ENCODE assay signal across 8 mouse cellular contexts in the genomic region with DNA sequence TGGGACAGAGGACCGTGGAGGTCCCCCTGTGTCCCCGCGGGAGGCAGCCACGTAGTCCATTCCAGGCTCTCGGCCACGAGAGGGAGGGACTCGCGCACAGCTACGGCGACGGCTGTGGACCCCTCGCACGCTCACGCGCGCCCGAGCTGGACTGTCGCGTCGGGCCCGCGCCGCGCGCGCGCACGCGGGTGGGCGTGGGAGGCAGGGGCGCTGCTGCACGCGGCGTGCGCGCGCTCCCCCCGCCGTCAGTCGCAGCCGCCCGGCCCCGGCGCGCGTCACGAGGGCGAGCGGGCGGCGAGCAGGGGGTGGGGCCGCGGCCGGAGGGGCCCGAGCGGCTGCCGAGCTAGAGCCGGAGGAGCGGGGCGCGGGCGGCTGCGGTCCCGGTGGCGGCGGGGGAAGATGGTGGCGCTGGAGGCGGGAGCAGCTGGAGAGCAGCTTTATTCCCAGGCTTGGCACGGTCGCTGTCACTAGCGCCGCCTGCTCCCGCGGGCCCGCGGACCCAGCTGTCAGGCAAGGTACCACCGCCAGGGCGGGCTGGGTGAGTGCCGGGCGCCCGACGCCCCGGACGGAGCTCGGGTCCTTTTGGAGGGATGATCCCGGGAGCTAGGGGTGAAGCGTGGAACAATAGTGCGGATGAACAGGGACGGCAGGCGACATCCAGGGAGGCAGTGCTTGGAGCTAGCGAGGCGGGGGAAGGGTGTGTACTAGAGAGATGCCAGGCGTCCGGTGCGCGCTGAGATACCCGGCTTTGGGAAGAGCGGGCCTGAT. TPM values are rescaled to one million over a fixed set of nuclear protein-coding genes. Genes with fewer than 3 reads are reported as not detected.
DNase-seq lines count a peak whose midpoint lies in the region; ATAC-seq and TF ChIP-seq lines count a peak whose summit lies in the region.

A gene (plus strand): TSS at position 334 of the 768 bp plus-strand sequence.

- peaks cover 27% of the 10 kb centered on the region for H3K27me3 ChIP-seq in embryonic facial prominence, embryonic 14.5 days (replicated peaks; ENCODE audit: control insufficient read depth, insufficient read depth, low read length)
- H3K27me3 ChIP-seq in heart, embryonic 16.5 days (ENCODE audit: control insufficient read depth, insufficient read depth, low read length): peaks cover 12% of the 10 kb centered on the region
- H3K27me3 ChIP-seq in liver, embryonic 14.5 days (ENCODE audit: control insufficient read depth, insufficient read depth, low read length): peaks cover 34% of the 10 kb centered on the region
- H3K27me3 ChIP-seq in stomach, embryonic 14.5 days (ENCODE audit: control insufficient read depth, insufficient read depth, low read length): 0 out of 2 replicates have a peak, but pooled peaks cover 10% of the 10 kb centered on the region

- no peaks in the 10 kb centered on the region for H3K4me1 ChIP-seq in embryonic facial prominence, embryonic 14.5 days (ENCODE audit: control insufficient read depth, insufficient read depth, low read length)
- H3K4me1 ChIP-seq in heart, embryonic 16.5 days (ENCODE audit: control insufficient read depth, insufficient read depth, low read length): peaks cover 5% of the 10 kb centered on the region; the same call in 1 of the 2 replicates
- H3K4me1 ChIP-seq in liver, embryonic 14.5 days (replicated peaks; ENCODE audit: control insufficient read depth in 2 of 2, insufficient read depth in 2 of 2, low read length in 1 of 2): no peaks in the 10 kb centered on the region
- H3K4me1 ChIP-seq in stomach, embryonic 14.5 days (ENCODE audit: control insufficient read depth, insufficient read depth, low read length): peaks cover 5% of the 10 kb centered on the region; the same call in 1 of the 2 replicates

- no peaks in the 10 kb centered on the region for H3K9me3 ChIP-seq in embryonic facial prominence, embryonic 14.5 days (ENCODE audit: control insufficient read depth, low read length)
- H3K9me3 ChIP-seq in heart, embryonic 16.5 days (replicated peaks; ENCODE audit: control insufficient read depth, low read length): peaks cover 3% of the 10 kb centered on the region; the same call in 1 of the 2 replicates
- H3K9me3 ChIP-seq in liver, embryonic 14.5 days (ENCODE audit: control insufficient read depth, low read length): no peaks in the 10 kb centered on the region
- H3K9me3 ChIP-seq in stomach, embryonic 14.5 days (ENCODE audit: control insufficient read depth, low read depth, low read length): no peaks in the 10 kb centered on the region

- peak within 1 kb of the TSS; percentile 91 for H3K27ac ChIP-seq in embryonic facial prominence, embryonic 14.5 days (replicated peaks; ENCODE audit: low read depth, low read length)
- H3K27ac ChIP-seq in heart, embryonic 16.5 days (ENCODE audit: low read length): peak within 1 kb of the TSS; percentile 34
- H3K27ac ChIP-seq in liver, embryonic 14.5 days: no peak within 1 kb of the TSS
- peak within 1 kb of the TSS; percentile 74; the same call in 1 of the 2 replicates for H3K27ac ChIP-seq in stomach, embryonic 14.5 days (ENCODE audit: low read length)

- peak within 1 kb of the TSS; percentile 84 for H3K9ac ChIP-seq in embryonic facial prominence, embryonic 14.5 days (ENCODE audit: low read depth, low read length)
- H3K9ac ChIP-seq in heart, embryonic 16.5 days (ENCODE audit: low read length): peak within 1 kb of the TSS; percentile 70
- H3K9ac ChIP-seq in liver, embryonic 14.5 days (replicated peaks): 0 out of 2 replicates have a peak within 1 kb of the TSS, but pooled peaks have one; percentile 31
- peak within 1 kb of the TSS; percentile 47 for H3K9ac ChIP-seq in stomach, embryonic 14.5 days (replicated peaks; ENCODE audit: low read depth, low read length)

- under 1% methylated on average over 26 of the region's 98 CpGs for WGBS in embryonic facial prominence, embryonic 14.5 days
- under 1% methylated on average over 60 of the region's 98 CpGs for WGBS in heart, embryonic 16.5 days
- under 1% methylated on average over 97 of the region's 98 CpGs for WGBS in liver, embryonic 14.5 days (ENCODE audit: insufficient replicate concordance)
- under 1% methylated on average over 82 of the region's 98 CpGs for WGBS in stomach, embryonic 14.5 days

- DNase-seq in 3134 (ENCODE audit: extremely low read depth, insufficient read length, low spot score): peak; percentile 41
- peak; percentile 65 to 72 for DNase-seq in adrenal gland, adult 18-20 months (ENCODE audit: low spot score in 2 of 2)
- peak; percentile 87 for DNase-seq in embryonic facial prominence, embryonic 14.5 days (ENCODE audit: low spot score)
- peak; percentile 81 to 89 for DNase-seq in kidney, postnatal 4 days
- DNase-seq in liver, embryonic 14.5 days (ENCODE audit: low read depth in 3 of 3, low spot score in 3 of 3): no peak
- peak; percentile 11 to 26 for DNase-seq in natural killer cell, adult 2 months (ENCODE audit: low spot score in 2 of 2)

- H3K4me2 ChIP-seq in embryonic facial prominence, embryonic 14.5 days (ENCODE audit: low read depth, low read length): peak within 1 kb of the TSS; percentile 88
- peak within 1 kb of the TSS; percentile 73 for H3K4me2 ChIP-seq in heart, embryonic 16.5 days (ENCODE audit: low read depth, low read length)
- H3K4me2 ChIP-seq in liver, embryonic 14.5 days (ENCODE audit: low read depth): peak within 1 kb of the TSS; percentile 82
- peak within 1 kb of the TSS; percentile 83 for H3K4me2 ChIP-seq in stomach, embryonic 14.5 days (replicated peaks; ENCODE audit: low read depth, low read length)

- TF ChIP-seq EP300 in liver, embryonic 14.5 days (IDR thresholded peaks at IDR 0.05; ENCODE audit: low read depth): no peak

- no peaks in the 10 kb centered on the region for H3K36me3 ChIP-seq in embryonic facial prominence, embryonic 14.5 days (ENCODE audit: control insufficient read depth, insufficient read depth, low read length)
- H3K36me3 ChIP-seq in heart, embryonic 16.5 days (ENCODE audit: control insufficient read depth, insufficient read depth): no peaks in the 10 kb centered on the region
- H3K36me3 ChIP-seq in liver, embryonic 14.5 days (replicated peaks; ENCODE audit: control insufficient read depth, insufficient read depth, low read depth): no peaks in the 10 kb centered on the region
- H3K36me3 ChIP-seq in stomach, embryonic 14.5 days (ENCODE audit: control insufficient read depth, insufficient read depth, low read length): no peaks in the 10 kb centered on the region

- peak; percentile 83 for ATAC-seq in embryonic facial prominence, embryonic 14.5 days (ENCODE audit: low read depth)
- ATAC-seq in heart, embryonic 16.5 days (replicated peaks; ENCODE audit: extremely low read depth, insufficient read depth, low FRiP score): peak; percentile 85
- peak; percentile 71 for ATAC-seq in liver, embryonic 14.5 days (ENCODE audit: insufficient read depth)
- ATAC-seq in stomach, embryonic 14.5 days (ENCODE audit: insufficient number of reproducible peaks, insufficient read depth, low FRiP score, low read depth): peak; percentile 79

- 0 out of 2 replicates have a peak, but pooled peaks have one; percentile 8 for TF ChIP-seq CTCF in liver, embryonic 14.5 days (IDR thresholded peaks at IDR 0.05; ENCODE audit: low read depth)

- peak within 1 kb of the TSS; percentile 73 for H3K4me3 ChIP-seq in embryonic facial prominence, embryonic 14.5 days (ENCODE audit: low read depth, low read length)
- H3K4me3 ChIP-seq in heart, embryonic 16.5 days (ENCODE audit: low read length): peak within 1 kb of the TSS; percentile 63
- peak within 1 kb of the TSS; percentile 59 to 63 for H3K4me3 ChIP-seq in liver, embryonic 14.5 days (ENCODE audit: insufficient read depth in 1 of 2, low read depth in 2 of 2, low read length in 2 of 2)
- peak within 1 kb of the TSS; percentile 67 for H3K4me3 ChIP-seq in stomach, embryonic 14.5 days (ENCODE audit: low read depth, low read length)

RNA-seq across cellular contexts. Expression of the gene that starts here (rescaled TPM):
- total RNA-seq in adrenal gland, adult 18-20 months (2021): 1 to 10 TPM; 3.4 to 5.1 TPM
- polyA plus RNA-seq in embryonic facial prominence, embryonic 14.5 days (2014; fragmentation: Nextera tagmentation; extraction: Ambion mirVana): 1.7 and 1.9 TPM in 2 replicates
- 0.30 and 0.37 TPM in 2 replicates for polyA plus RNA-seq in heart, embryonic 16.5 days (2015; fragmentation: Nextera tagmentation; extraction: Ambion mirVana)
- 0.07 and 0.11 TPM in 2 replicates for polyA plus RNA-seq in liver, embryonic 14.5 days (2012; rRNA removed)
- polyA plus RNA-seq in liver, embryonic 14.5 days (2014; fragmentation: Nextera tagmentation; extraction: Ambion mirVana): 0.04 and 0.09 TPM in 2 replicates
- polyA plus RNA-seq in stomach, embryonic 14.5 days (2014; fragmentation: Nextera tagmentation; extraction: Ambion mirVana): 0.75 and 0.86 TPM in 2 replicates

Comparison
In these comparisons a context has a peak if more than half of its experiments do, and no peak if none do; other contexts are left out.
1. Peak in ATAC-seq, H3K4me3 ChIP-seq, H3K27ac ChIP-seq, H3K9ac ChIP-seq and H3K4me2 ChIP-seq in heart, embryonic 16.5 days; RNA of the gene not detected or under 1 TPM.
2. Peak in ATAC-seq, H3K4me3 ChIP-seq, H3K9ac ChIP-seq and H3K4me2 ChIP-seq in liver, embryonic 14.5 days; RNA of the gene not detected or under 1 TPM.
3. Peak in ATAC-seq, H3K4me3 ChIP-seq, H3K27ac ChIP-seq, H3K9ac ChIP-seq and H3K4me2 ChIP-seq in stomach, embryonic 14.5 days; RNA of the gene not detected or under 1 TPM.
4. DNase-seq: peak in 3134 (single experiment), adrenal gland, adult 18-20 months (2 of 2), embryonic facial prominence, embryonic 14.5 days (single experiment), kidney, postnatal 4 days (2 of 2) and natural killer cell, adult 2 months (2 of 2); none in liver, embryonic 14.5 days (0 of 3).
5. H3K9ac ChIP-seq: peak in every context shown above with its lines; median percentile 84 in embryonic facial prominence, embryonic 14.5 days; 70 in heart, embryonic 16.5 days; 47 in stomach, embryonic 14.5 days; 31 in liver, embryonic 14.5 days.
6. Peak in every context shown above with its lines, with median percentiles within 50 percentile points of each other: ATAC-seq, H3K4me2 ChIP-seq and H3K4me3 ChIP-seq.